Mouse (Mus musculus) kidney, postnatal 25 days (tissue): ENCODE results near the gene Wfdc12.

Source experiments
- DNase-seq, 2 experiments: peaks; one replicate each; pipeline ENCODE4 v3.0.0; 2021; ENCODE audit warnings: mixed read lengths in 2 of 2

Wfdc12 gene

DNA sequence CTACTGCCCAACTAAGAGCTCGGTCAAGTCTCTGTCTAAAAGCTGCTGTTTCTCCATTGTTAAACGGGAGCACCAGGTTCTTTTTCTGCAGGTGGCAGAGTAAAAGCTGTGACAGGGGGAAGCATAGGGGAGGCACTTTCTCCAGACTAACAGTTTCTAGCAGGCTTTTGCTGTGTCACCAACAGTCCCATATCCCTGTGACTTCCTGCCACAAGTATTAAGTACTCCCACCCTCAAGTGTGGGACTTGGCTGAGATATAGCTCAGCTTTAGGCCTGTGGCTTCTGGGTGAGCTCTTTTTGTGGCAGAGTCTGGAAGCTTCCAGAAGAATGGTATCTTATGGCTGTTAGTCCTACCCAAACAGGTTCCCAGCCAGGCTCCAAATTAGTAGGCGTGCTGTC lies 14.6 kb downstream of the Wfdc12 start:
- no peak for DNase-seq

DNA sequence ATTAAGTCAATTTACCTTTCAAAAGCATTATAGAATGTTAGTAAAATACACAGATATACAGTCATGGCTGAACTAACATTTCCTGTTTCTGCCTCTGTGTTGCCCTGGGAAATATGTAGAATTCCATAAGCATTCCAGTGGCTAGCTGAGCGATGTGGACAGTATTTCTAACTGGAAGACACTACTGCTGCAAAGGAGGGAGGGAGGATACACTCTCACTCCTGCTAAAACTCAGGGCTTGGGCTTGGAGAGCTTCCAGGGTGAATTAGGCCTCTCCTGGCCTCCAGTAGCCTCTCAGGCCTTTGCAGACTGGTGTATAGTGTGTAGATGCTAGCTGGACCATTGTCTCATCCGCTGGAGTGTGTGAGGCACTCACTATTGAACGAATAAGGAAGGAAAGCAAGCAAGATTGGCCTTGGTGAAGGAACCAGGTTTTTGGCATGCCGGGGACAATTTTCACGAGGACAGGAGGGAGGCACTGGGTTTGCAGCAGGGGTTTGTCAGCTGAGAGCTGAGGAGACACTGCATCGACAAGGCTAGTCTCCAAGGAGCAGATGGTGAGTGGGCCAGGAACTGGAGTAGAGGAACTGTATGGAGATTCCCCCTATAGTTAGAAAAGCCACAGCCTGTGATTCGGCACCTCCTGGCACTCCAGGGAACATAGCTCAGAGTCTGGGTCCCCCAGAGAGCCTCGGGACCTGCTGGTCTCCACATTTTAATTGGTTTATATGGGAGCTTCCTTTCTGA lies 15.6 kb downstream of the Wfdc12 start:
- no peak for DNase-seq

- DNase-seq: no peak
Observed at GRCm38 (mm10) chr2:164173394-164173793, 17.0 kb downstream of the Wfdc12 start.

DNA sequence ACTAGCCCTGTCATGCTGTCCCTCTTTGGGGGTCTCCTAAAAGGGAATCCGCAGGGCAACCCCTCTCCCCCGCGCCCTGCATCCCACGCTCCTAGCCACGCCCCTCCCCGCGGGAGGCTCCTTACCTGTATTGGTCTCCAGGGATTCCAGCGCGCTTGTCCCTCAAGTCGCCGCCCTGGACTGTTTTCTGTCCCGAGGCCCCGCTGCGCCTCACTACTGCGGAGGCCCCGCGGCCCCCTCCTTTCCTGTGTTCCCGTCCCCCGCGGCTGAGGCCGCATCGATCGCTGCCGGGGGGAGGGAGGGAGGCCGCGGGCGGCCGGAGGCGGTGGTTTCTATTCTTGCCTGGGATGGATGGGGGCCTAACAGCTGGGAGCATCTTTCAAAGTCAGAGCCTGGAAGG lies 19.5 kb downstream of the Wfdc12 start, which contains the start of gene Kcns1:
Gene Kcns1 (minus strand): TSS at position 212 of the 400 bp plus-strand sequence.
- DNase-seq: no peak

DNA sequence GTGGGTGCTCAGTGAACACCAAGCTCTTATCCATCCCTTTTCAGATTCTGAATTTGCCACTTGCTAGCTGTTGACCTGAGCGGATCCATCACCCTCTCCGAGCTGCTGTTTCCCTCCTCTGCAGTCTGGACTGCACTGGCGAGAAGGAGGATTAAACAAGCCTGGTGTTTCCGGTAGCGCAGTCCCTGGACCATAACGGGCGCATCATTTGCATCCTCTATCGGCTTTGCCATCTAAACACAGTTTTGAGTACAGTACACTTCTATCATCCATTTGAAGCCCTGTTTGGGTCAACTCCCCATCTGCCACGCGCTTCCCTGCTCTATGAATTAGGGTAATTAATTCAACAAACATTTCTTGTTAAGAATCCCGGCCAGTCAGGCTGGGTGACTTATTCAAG lies 20.1 kb downstream of the Wfdc12 start:
- no peak for DNase-seq

DNA sequence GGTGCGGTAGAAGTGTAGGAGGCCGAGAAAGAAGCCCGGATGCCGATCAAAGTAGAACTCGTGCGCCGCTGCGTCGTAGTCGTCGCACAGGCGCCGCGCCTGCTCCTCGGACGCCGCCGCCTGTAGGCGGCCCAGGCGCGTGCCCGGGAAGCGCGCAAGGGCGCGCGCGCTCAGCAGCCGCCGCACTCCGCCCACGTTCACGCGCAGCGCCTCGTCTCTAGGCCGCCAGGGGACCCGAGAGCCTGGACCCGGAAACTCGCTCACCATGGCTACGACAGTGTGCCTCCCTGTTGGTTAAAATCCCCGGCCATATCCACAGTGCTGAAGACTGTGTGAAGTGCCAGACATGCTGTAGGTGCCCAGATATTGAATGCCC lies 21.8 kb downstream of the Wfdc12 start:
- DNase-seq: no peak

DNA sequence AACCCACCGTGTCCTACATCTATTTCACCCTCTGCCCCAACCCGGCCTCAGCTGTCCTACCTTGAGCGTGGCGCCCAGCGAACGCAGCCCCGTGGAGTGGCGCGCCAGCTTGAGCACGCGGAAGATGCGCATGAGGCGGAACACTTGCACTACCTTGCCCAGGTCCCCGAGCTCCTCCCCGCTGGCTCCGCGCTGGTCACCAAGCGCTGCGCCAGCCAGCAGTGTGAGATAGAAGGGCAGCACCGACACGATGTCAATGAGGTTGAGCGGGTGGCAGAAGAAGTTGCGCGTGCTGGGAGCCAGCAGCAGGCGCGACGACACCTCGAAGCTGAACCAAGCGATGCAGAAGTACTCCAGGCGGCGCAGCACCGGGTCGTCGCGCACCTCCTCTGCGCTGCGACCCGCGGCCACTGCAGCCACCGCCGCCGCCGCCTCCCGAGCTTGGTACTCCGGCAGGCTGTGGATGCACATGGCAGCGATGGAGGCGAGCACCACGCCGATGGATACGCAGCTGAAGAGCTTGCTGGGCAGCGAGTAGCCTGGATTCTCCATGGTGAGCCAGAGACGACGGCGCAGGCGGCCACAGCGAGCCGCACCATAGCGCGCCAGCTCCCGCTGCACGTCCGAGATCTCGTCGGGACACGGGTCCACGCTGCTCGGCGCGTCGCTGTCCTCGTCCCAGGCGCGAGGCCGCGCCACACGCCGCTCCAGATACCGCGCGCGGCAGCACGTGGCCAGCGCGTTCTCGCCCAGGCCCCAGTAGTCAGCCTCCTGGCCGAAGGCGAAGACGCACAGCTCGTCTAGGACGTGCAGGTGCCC lies 22.4 kb downstream of the Wfdc12 start:
- no peak for DNase-seq

DNA sequence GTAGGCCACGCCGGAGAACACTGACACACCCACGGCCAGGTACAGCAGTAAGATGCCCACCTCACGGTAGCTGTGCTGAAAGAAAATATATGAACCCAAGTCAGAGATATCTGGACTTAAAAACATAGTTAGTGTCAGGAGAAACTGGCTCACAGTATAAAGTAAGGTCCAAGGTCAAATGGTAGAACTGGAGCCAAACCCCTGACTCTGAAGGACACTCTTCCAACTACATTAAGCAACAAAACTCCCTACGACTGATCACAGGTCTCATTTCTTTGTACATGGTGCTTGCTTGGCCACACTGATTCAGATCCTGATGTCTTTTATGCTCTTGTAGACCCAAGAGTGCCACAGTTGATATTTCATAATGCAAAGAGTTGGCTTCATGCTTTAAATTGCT lies 25.5 kb downstream of the Wfdc12 start:
- no peak for DNase-seq

DNA sequence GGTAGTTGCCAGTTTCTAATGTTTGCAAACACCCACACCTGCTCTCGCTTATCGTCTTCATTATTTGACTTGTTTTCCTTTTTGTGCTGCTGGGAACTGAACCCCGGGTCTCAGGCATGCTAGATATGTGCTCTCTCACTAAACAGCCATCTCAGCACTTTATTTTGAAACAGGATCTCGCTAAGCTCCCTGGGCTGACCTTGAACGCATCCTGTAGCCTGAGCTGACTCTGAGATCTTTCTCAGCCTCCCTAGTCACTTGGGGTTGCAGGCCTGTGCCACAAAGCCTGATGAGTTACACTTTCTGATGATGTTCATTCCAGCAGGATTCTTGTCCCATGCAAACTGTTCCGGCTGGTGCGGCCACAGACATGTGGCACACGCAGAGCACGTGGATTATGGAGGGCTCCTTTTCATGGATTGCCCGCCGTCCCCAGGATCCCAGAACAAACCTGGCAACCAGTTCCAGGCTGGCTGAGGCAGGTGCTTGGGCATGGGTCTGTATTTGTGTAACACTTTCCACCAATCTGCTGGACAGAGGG lies 28.8 kb downstream of the Wfdc12 start:
- DNase-seq: no peak

- no peak for DNase-seq
Observed at GRCm38 (mm10) chr2:164158838-164159237, 31.6 kb downstream of the Wfdc12 start.

DNA sequence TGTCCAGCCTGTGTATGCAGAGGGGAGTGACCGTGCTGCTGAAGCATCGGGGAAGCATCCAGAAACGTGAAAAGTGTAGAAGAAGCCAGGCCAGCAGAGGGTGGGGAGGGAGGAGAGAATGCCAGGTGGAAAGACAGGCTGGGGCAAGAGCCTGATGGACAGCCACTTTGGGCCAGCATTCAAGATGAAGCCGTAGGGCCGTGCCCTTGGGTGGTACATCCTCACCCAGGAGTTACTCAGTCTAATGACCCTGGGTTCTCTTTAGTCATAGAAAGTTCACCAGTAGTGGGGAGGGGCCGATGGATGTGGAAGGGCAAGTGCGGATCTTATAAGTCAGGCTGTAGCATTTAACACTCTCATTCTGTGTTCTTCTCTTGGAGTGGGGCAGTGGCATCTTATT lies 34.2 kb downstream of the Wfdc12 start:
- no peak for DNase-seq

GRCm38 (mm10) chr2:164154007-164154406 lies 36.4 kb downstream of the Wfdc12 start:
- no peak for DNase-seq

GRCm38 (mm10) chr2:164152341-164152740 lies 38.1 kb downstream of the Wfdc12 start:
- DNase-seq: no peak

DNA sequence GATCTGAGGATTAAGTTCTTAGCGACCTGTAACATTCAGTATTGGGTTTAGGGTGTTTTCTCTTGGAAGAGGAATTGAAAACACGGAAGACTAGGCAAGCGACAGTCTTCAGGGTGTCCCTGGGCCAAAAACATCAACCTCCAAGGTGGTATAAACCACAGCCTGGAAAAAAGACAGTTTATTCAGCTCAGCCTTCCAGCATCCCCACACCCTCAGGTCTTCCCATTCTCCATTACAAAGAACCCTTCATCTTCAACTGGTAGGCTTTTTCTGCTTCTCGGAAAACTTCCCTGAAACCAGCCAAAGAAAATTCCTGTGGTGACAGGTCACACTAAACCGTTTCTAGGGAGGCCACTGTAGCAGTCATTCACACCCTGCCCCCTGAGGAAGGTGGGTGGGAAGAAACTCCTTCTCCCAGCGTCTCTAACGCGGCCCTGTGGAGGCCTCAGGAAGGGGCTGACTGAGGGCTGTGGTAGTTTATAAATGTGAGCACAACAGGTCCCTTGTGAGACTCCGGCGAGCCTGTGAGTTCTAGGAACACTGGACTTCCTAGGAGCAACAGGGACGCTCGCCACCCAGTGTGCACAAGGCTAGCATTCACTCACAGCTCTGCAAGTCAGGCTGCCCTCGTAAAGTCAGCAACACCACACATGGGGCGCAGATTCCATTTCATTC lies 40.2 kb downstream of the Wfdc12 start:
- DNase-seq: no peak

DNA sequence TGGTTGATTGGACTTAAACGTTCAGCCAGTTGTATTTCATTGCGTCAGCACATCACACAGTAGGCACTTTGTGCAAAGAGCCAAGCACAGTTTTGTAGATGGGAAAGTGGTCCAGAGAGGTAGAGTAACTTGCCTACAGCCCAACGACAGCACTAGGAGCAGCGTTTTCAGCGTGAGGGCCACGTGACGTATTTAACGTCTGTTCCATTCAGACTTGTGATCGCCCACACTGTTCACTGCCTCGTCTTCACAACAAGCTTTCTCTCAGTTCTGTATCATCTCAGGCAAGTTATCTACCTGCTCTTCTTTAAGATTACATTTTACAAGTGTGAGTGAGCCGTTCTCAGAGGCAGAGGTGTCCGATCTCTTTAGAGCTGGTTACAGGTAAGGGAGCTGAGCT lies 43.9 kb downstream of the Wfdc12 start:
- no peak for DNase-seq

- DNase-seq: peak in 1 of 2 experiments; percentile 3
Observed at GRCm38 (mm10) chr2:164144541-164144940, 45.9 kb downstream of the Wfdc12 start.

DNA sequence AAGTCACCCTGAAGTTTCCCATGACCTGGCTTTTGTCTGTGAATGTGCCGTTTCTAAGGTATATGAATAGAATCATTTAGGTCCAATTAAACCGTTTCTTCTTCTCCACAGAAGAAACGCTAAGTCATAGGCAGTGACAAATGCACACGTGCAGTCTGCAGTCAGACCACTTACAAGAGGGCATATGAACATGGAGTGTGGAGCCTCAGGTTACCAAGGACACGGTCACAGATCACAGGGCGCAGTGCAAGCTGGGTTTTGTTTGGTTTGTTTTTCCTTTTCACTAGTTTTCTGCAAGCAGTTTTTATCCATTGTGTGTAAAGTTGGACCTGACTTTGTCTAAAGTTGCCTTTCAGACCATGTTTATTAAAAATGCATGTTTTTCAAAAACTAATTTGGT lies 46.4 kb downstream of the Wfdc12 start:
- DNase-seq: peak; percentile 25 to 52

DNA sequence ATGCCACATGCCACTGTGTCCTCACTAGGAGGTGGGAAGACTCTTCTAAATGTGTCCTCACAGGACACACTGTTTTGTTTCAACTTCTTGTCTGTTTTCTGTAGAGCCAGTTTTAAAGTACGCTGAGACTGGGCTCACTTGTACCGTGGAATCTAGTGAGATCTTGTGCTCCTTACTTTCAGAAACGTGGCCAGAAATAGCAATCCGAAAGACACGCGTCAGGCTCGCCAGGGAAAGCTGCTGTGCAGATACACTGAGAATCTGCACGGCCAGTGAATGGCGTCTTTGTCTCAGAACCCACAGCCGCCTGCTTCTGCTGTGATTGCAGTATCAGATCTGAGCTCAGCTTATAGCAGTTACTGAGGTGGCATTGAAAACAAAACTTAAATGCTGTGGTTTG lies 48.4 kb downstream of the Wfdc12 start:
- DNase-seq: no peak
